Mouse (Mus musculus) heart, embryonic 11.5 days (tissue): ENCODE measurements around the gene Dmkn. TPM values are rescaled to one million over a fixed set of nuclear protein-coding genes. Genes with fewer than 3 reads are reported as not detected.

Experiments used
- polyA plus RNA-seq: library from polyadenylated mRNA; unstranded; fragments of >200 nt; fragmentation: Nextera tagmentation; extraction: Ambion mirVana; gene quantifications from 2 replicates; pipeline ENCODE4 v1.2.1, GENCODE M21; 2014

Dmkn gene
- polyA plus RNA-seq, 1 experiment from 2014 or later = 1.2 TPM

Other genes starting within 250 kb of the Dmkn start
- gene Arhgap33, start 228.7 kb upstream of the Dmkn start, polyA plus RNA-seq = 6.0 and 7.2 TPM in 2 replicates
- gene Hspb6, start 211.6 kb upstream of the Dmkn start, polyA plus RNA-seq = 10.7 and 12.5 TPM in 2 replicates
- 10.3 and 12.7 TPM in 2 replicates for gene Proser3, start 211.5 kb upstream of the Dmkn start, polyA plus RNA-seq
- 33.6 and 34.8 TPM in 2 replicates for gene Lin37, start 203.9 kb upstream of the Dmkn start, polyA plus RNA-seq
- 87.6 and 91.2 TPM in 2 replicates for gene U2af1l4, start 200.5 kb upstream of the Dmkn start, polyA plus RNA-seq
- 5.4 and 5.5 TPM in 2 replicates for gene Gm49396, start 200.4 kb upstream of the Dmkn start, polyA plus RNA-seq
- 102 and 107 TPM in 2 replicates for gene Psenen, start 200.1 kb upstream of the Dmkn start, polyA plus RNA-seq
- 2.3 and 3.2 TPM in 2 replicates for gene Igflr1, start 198.3 kb upstream of the Dmkn start, polyA plus RNA-seq
- gene Kmt2b, start 175.0 kb upstream of the Dmkn start, polyA plus RNA-seq = 7.1 and 8.1 TPM in 2 replicates
- gene Zbtb32, start 164.8 kb upstream of the Dmkn start, polyA plus RNA-seq = 0.14 TPM in 1 of 2 replicates, not detected in the other
- gene Upk1a, start 150.9 kb upstream of the Dmkn start, polyA plus RNA-seq = 0.31 and 0.47 TPM in 2 replicates
- 1,669 and 1,746 TPM in 2 replicates for gene Cox6b1, start 137.6 kb upstream of the Dmkn start, polyA plus RNA-seq
- 2.6 and 3.6 TPM in 2 replicates for gene Etv2, start 127.9 kb upstream of the Dmkn start, polyA plus RNA-seq
- 76.7 and 82.8 TPM in 2 replicates for gene Rbm42, start 113.4 kb upstream of the Dmkn start, polyA plus RNA-seq
- 35.0 and 37.6 TPM in 2 replicates for gene Haus5, start 98.8 kb upstream of the Dmkn start, polyA plus RNA-seq
- not detected in 2 replicates for gene Pmis2, start 92.2 kb upstream of the Dmkn start, polyA plus RNA-seq
- gene 2200002J24Rik, start 64.8 kb upstream of the Dmkn start, polyA plus RNA-seq = 0.70 and 1.6 TPM in 2 replicates
- 0.17 and 1.4 TPM in 2 replicates for gene Atp4a, start 51.5 kb upstream of the Dmkn start, polyA plus RNA-seq
- 172 and 173 TPM in 2 replicates for gene Tmem147, start 34.2 kb upstream of the Dmkn start, polyA plus RNA-seq
- 0.25 and 0.36 TPM in 2 replicates for gene Gapdhs, start 20.1 kb upstream of the Dmkn start, polyA plus RNA-seq
- gene Sbsn, start 12.3 kb upstream of the Dmkn start, polyA plus RNA-seq = 0.49 and 0.56 TPM in 2 replicates
- not detected in 2 replicates for gene Krtdap, start 24.1 kb downstream of the Dmkn start, polyA plus RNA-seq
- gene Ffar2, start 60.0 kb downstream of the Dmkn start, polyA plus RNA-seq = not detected in 2 replicates
- not detected in 2 replicates for gene Ffar3, start 92.4 kb downstream of the Dmkn start, polyA plus RNA-seq
- gene Ffar1, start 97.8 kb downstream of the Dmkn start, polyA plus RNA-seq = not detected in 2 replicates
- gene Cd22, start 116.6 kb downstream of the Dmkn start, polyA plus RNA-seq = not detected in 2 replicates
- 0.09 TPM in 1 of 2 replicates, not detected in the other for gene Mag, start 151.1 kb downstream of the Dmkn start, polyA plus RNA-seq
- gene Hamp2, start 160.9 kb downstream of the Dmkn start, polyA plus RNA-seq = not detected in 2 replicates
- not detected in 2 replicates for gene Hamp, start 180.3 kb downstream of the Dmkn start, polyA plus RNA-seq
- 18.8 and 19.6 TPM in 2 replicates for gene Usf2, start 193.0 kb downstream of the Dmkn start, polyA plus RNA-seq
- gene Lsr, start 209.7 kb downstream of the Dmkn start, polyA plus RNA-seq = 11.6 and 14.4 TPM in 2 replicates
- 0.72 and 0.89 TPM in 2 replicates for gene Fam187b, start 210.0 kb downstream of the Dmkn start, polyA plus RNA-seq